Mouse (Mus musculus) midbrain, embryonic 12.5 days (tissue): ENCODE measurements around the gene Olfr220. TPM values are rescaled to one million over a fixed set of nuclear protein-coding genes. Genes with fewer than 3 reads are reported as not detected.

Source experiments
- ATAC-seq: fragments of 200-750 bp; cut with Nextera tagmentation; 2 replicates; pipeline ENCODE4 v1.8.0; 2017; ENCODE audit warnings: low read depth, moderate TSS enrichment, moderate library complexity; ENCODE audit not compliant: low FRiP score
- H3K27ac ChIP-seq: fragments of 300-500 bp; sonication (generic); replicated peaks from 2 replicates; pipeline ENCODE4 v1.5.1; 2016; ENCODE audit warnings: mild to moderate bottlenecking
- H3K27me3 ChIP-seq: fragments of 300-500 bp; sonication (generic); 2 replicates; pipeline ENCODE4 v1.6.1; 2016; ENCODE audit warnings: mild to moderate bottlenecking
- H3K36me3 ChIP-seq: fragments of 300-500 bp; sonication (generic); 2 replicates; pipeline ENCODE4 v1.6.1; 2016
- H3K4me1 ChIP-seq: fragments of 300-500 bp; sonication (generic); 2 replicates; pipeline ENCODE4 v1.6.1; 2016
- H3K4me2 ChIP-seq: fragments of 300-500 bp; sonication (generic); replicated peaks from 2 replicates; pipeline ENCODE4 v1.6.1; 2016; ENCODE audit warnings: mild to moderate bottlenecking, moderate library complexity
- H3K4me3 ChIP-seq: fragments of 300-500 bp; sonication (generic); 2 replicates; pipeline ENCODE4 v1.5.1; 2016; ENCODE audit warnings: mild to moderate bottlenecking
- H3K9ac ChIP-seq: fragments of 300-500 bp; sonication (generic); replicated peaks from 2 replicates; pipeline ENCODE4 v1.6.1; 2016; ENCODE audit warnings: mild to moderate bottlenecking, moderate library complexity
- H3K9me3 ChIP-seq: fragments of 300-500 bp; sonication (generic); 2 replicates; pipeline ENCODE4 v1.6.1; 2016; ENCODE audit warnings: mild to moderate bottlenecking
- WGBS: fragments of 180-500 bp; shearing (Covaris S2); methylation state at CpG from one replicate; pipeline ENCODE4 v1.1.7; 2016; 5-methylcytosine and 5-hydroxymethylcytosine counted together
- polyA plus RNA-seq: library from polyadenylated mRNA; unstranded; fragments of >200 nt; fragmentation: Nextera tagmentation; extraction: Ambion mirVana; gene quantifications from 2 replicates; pipeline ENCODE4 v1.2.1, GENCODE M21; 2016

Olfr220 gene
- not detected in 2 replicates for polyA plus RNA-seq

- Histone ChIP-seq H3K9ac (no peak within 1 kb of the TSS), H3K27ac (no peak within 1 kb of the TSS), H3K4me3 (no peak within 1 kb of the TSS), H3K9me3 (no peaks in the 10 kb centered on the region), H3K27me3 (no peaks in the 10 kb centered on the region), H3K4me2 (no peak within 1 kb of the TSS), H3K36me3 (no peaks in the 10 kb centered on the region), H3K4me1 (no peaks in the 10 kb centered on the region)
- no peak for ATAC-seq
- 68% methylated on average over 1 of the region's 1 CpGs for WGBS
Measured at GRCm38 (mm10) chr1:174441782-174442181, at the start of gene Olfr220. Olfr220 (plus strand) TSS chr1:174442082.

- Histone ChIP-seq H3K4me1 (no peaks in the 10 kb centered on the region), H3K4me3 (no peak overlapping the region), H3K4me2 (no peak overlapping the region), H3K36me3 (no peaks in the 10 kb centered on the region), H3K9ac (no peak overlapping the region), H3K9me3 (no peaks in the 10 kb centered on the region), H3K27me3 (no peaks in the 10 kb centered on the region), H3K27ac (no peak overlapping the region)
- ATAC-seq = no peak
- 92% methylated on average over 4 of the region's 4 CpGs for WGBS
Measured at GRCm38 (mm10) chr1:174422959-174423358, 18.9 kb upstream of the Olfr220 start.

GRCm38 (mm10) chr1:174423764-174424163 is 18.1 kb upstream of the Olfr220 start, which contains the start of gene Olfr414:
Olfr414 (plus strand) TSS chr1:174424064.
- Histone ChIP-seq H3K36me3 (no peaks in the 10 kb centered on the region), H3K9ac (no peak within 1 kb of the TSS), H3K4me2 (no peak within 1 kb of the TSS), H3K27me3 (no peaks in the 10 kb centered on the region), H3K4me1 (no peaks in the 10 kb centered on the region), H3K9me3 (no peaks in the 10 kb centered on the region), H3K4me3 (no peak within 1 kb of the TSS), H3K27ac (no peak within 1 kb of the TSS)
- ATAC-seq = no peak
- WGBS = 76% methylated on average over 1 of the region's 1 CpGs

GRCm38 (mm10) chr1:174426180-174426986 is 15.5 kb upstream of the Olfr220 start:
- Histone ChIP-seq H3K4me3 (no peak overlapping the region), H3K9me3 (no peaks in the 10 kb centered on the region), H3K27me3 (no peaks in the 10 kb centered on the region), H3K4me1 (no peaks in the 10 kb centered on the region), H3K4me2 (no peak overlapping the region), H3K36me3 (no peaks in the 10 kb centered on the region), H3K9ac (no peak overlapping the region), H3K27ac (no peak overlapping the region)
- ATAC-seq = no peak
- WGBS = 59% methylated on average over 3 of the region's 3 CpGs

GRCm38 (mm10) chr1:174427402-174427801 is 14.5 kb upstream of the Olfr220 start:
- H3K4me3 ChIP-seq = no peak overlapping the region
- no peaks in the 10 kb centered on the region for H3K27me3 ChIP-seq
- no peak overlapping the region for H3K27ac ChIP-seq
- H3K9ac ChIP-seq = no peak overlapping the region
- H3K36me3 ChIP-seq = no peaks in the 10 kb centered on the region
- H3K4me1 ChIP-seq = no peaks in the 10 kb centered on the region
- no peak overlapping the region for H3K4me2 ChIP-seq
- WGBS = 68% methylated on average over 1 of the region's 1 CpGs
- ATAC-seq = no peak
- H3K9me3 ChIP-seq = no peaks in the 10 kb centered on the region

GRCm38 (mm10) chr1:174428407-174428806 is 13.5 kb upstream of the Olfr220 start:
- Histone ChIP-seq H3K4me2 (no peak overlapping the region), H3K9me3 (no peaks in the 10 kb centered on the region), H3K27me3 (no peaks in the 10 kb centered on the region), H3K4me3 (no peak overlapping the region), H3K27ac (no peak overlapping the region), H3K36me3 (no peaks in the 10 kb centered on the region), H3K4me1 (no peaks in the 10 kb centered on the region), H3K9ac (no peak overlapping the region)
- 92% methylated on average over 2 of the region's 2 CpGs for WGBS
- ATAC-seq = no peak

- no peaks in the 10 kb centered on the region for H3K4me1 ChIP-seq
- H3K9me3 ChIP-seq = no peaks in the 10 kb centered on the region
- no peaks in the 10 kb centered on the region for H3K36me3 ChIP-seq
- H3K27me3 ChIP-seq = no peaks in the 10 kb centered on the region
- WGBS = 79% methylated on average over 1 of the region's 1 CpGs
- no peak overlapping the region for H3K4me3 ChIP-seq
- no peak overlapping the region for H3K4me2 ChIP-seq
- no peak for ATAC-seq
- H3K27ac ChIP-seq = no peak overlapping the region
- no peak overlapping the region for H3K9ac ChIP-seq
Measured at GRCm38 (mm10) chr1:174434121-174434520, 7.8 kb upstream of the Olfr220 start.

- Histone ChIP-seq H3K4me3 (no peak overlapping the region), H3K27ac (no peak overlapping the region), H3K4me2 (no peak overlapping the region), H3K9ac (no peak overlapping the region), H3K27me3 (no peaks in the 10 kb centered on the region), H3K9me3 (no peaks in the 10 kb centered on the region), H3K36me3 (no peaks in the 10 kb centered on the region), H3K4me1 (no peaks in the 10 kb centered on the region)
- ATAC-seq = no peak
- WGBS = 90% methylated on average over 2 of the region's 2 CpGs
Measured at GRCm38 (mm10) chr1:174455100-174455499, 13.2 kb downstream of the Olfr220 start.

- no peaks in the 10 kb centered on the region for H3K27me3 ChIP-seq
- no peak overlapping the region for H3K27ac ChIP-seq
- H3K4me3 ChIP-seq = no peak overlapping the region
- no peaks in the 10 kb centered on the region for H3K36me3 ChIP-seq
- no peak overlapping the region for H3K9ac ChIP-seq
- ATAC-seq = no peak
- H3K4me1 ChIP-seq = no peaks in the 10 kb centered on the region
- 88% methylated on average over 3 of the region's 3 CpGs for WGBS
- H3K9me3 ChIP-seq = no peaks in the 10 kb centered on the region
- H3K4me2 ChIP-seq = no peak overlapping the region
Measured at GRCm38 (mm10) chr1:174465385-174465784, 23.5 kb downstream of the Olfr220 start.

GRCm38 (mm10) chr1:174466240-174466639 is 24.4 kb downstream of the Olfr220 start:
- Histone ChIP-seq H3K9ac (no peak overlapping the region), H3K36me3 (no peaks in the 10 kb centered on the region), H3K27ac (no peak overlapping the region), H3K27me3 (no peaks in the 10 kb centered on the region), H3K4me3 (no peak overlapping the region), H3K9me3 (no peaks in the 10 kb centered on the region), H3K4me1 (no peaks in the 10 kb centered on the region), H3K4me2 (no peak overlapping the region)
- 40% methylated on average over 2 of the region's 2 CpGs for WGBS
- no peak for ATAC-seq

GRCm38 (mm10) chr1:174469736-174470135 is 27.9 kb downstream of the Olfr220 start:
- H3K4me3 ChIP-seq = no peak overlapping the region
- H3K27ac ChIP-seq = no peak overlapping the region
- no peaks in the 10 kb centered on the region for H3K4me1 ChIP-seq
- no peaks in the 10 kb centered on the region for H3K27me3 ChIP-seq
- no peak overlapping the region for H3K9ac ChIP-seq
- H3K36me3 ChIP-seq = no peaks in the 10 kb centered on the region
- 8% methylated on average over 6 of the region's 6 CpGs for WGBS
- H3K9me3 ChIP-seq = no peaks in the 10 kb centered on the region
- H3K4me2 ChIP-seq = no peak overlapping the region
- peak; percentile 82 for ATAC-seq

- ATAC-seq = no peak
- no peaks in the 10 kb centered on the region for H3K9me3 ChIP-seq
- H3K27ac ChIP-seq = no peak overlapping the region
- H3K4me2 ChIP-seq = no peak overlapping the region
- 91% methylated on average over 6 of the region's 6 CpGs for WGBS
- no peak overlapping the region for H3K4me3 ChIP-seq
- no peaks in the 10 kb centered on the region for H3K36me3 ChIP-seq
- H3K9ac ChIP-seq = no peak overlapping the region
- H3K4me1 ChIP-seq = no peaks in the 10 kb centered on the region
- no peaks in the 10 kb centered on the region for H3K27me3 ChIP-seq
Measured at GRCm38 (mm10) chr1:174482567-174482966, 40.7 kb downstream of the Olfr220 start.

GRCm38 (mm10) chr1:174500064-174500463 is 58.2 kb downstream of the Olfr220 start:
- Histone ChIP-seq H3K27me3 (no peaks in the 10 kb centered on the region), H3K9ac (no peak overlapping the region), H3K27ac (peak overlapping the region; percentile 81), H3K4me3 (no peak overlapping the region), H3K4me2 (peak overlapping the region; percentile 22), H3K9me3 (no peaks in the 10 kb centered on the region), H3K36me3 (no peaks in the 10 kb centered on the region), H3K4me1 (peaks cover 33% of the 10 kb centered on the region)
- WGBS = 9% methylated on average over 4 of the region's 4 CpGs
- no peak for ATAC-seq
